Mouse (Mus musculus) c-Kit-positive CD71-positive TER-119-negative erythroid progenitor cells, embryonic 14.5 days (primary cell): ENCODE data around the gene Pfdn6.

Experiments used
- DNase-seq: peaks from one replicate; pipeline ENCODE4 v3.0.0-alpha.2; 2013; ENCODE audit warnings: low read depth

The Pfdn6 gene

GRCm38 (mm10) chr17:33931947-33932346 lies 8.2 kb downstream of the Pfdn6 start:
- DNase-seq = no peak

GRCm38 (mm10) chr17:33931159-33931866 lies 8.8 kb downstream of the Pfdn6 start:
- DNase-seq = no peak

- DNase-seq = no peak
These were observed 9.6 kb downstream of the Pfdn6 start for GRCm38 (mm10) chr17:33930280-33931158.

- peak; percentile 89 for DNase-seq
These were observed 10.5 kb downstream of the Pfdn6 start, which contains the start of gene Rgl2 for GRCm38 (mm10) chr17:33929371-33930279. TSS of gene Rgl2 (plus strand) at chr17:33929543.

DNA sequence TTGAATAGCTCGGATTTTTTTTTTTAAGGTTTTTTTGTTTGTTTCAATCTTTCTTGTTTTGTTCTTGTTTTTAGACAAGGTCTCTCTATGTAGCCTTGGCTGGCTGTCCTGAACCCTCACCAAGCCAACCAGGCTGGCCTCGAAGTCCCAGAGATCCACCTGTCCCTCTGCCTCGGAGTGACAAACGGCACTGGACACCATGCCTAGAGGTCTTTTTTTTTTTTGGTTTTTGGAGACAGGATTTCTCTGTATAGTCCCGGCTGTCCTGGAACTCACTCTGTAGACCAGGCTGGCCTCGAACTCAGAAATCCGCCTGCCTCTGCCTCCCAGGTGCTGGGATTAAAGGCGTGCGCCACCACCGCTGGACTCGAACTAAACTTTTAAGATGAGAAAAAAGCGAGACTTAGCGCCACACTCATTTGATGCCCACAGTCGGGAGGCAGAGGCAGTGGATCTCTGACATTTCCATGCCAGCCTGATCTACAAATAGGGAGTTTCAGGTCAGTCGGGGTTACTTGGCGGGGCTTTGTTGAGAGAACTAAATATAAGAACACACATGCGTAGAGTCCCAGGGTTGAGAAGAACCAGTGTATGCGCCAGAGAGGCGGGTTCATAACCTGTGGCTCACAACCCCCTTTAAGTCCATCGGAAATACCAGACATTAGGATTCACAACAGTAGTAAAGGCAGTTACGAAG lies 11.7 kb downstream of the Pfdn6 start:
- DNase-seq = no peak

- DNase-seq = no peak
These were observed 13.8 kb downstream of the Pfdn6 start for GRCm38 (mm10) chr17:33926207-33926932.

GRCm38 (mm10) chr17:33925406-33926116 lies 14.6 kb downstream of the Pfdn6 start:
- DNase-seq = no peak

DNA sequence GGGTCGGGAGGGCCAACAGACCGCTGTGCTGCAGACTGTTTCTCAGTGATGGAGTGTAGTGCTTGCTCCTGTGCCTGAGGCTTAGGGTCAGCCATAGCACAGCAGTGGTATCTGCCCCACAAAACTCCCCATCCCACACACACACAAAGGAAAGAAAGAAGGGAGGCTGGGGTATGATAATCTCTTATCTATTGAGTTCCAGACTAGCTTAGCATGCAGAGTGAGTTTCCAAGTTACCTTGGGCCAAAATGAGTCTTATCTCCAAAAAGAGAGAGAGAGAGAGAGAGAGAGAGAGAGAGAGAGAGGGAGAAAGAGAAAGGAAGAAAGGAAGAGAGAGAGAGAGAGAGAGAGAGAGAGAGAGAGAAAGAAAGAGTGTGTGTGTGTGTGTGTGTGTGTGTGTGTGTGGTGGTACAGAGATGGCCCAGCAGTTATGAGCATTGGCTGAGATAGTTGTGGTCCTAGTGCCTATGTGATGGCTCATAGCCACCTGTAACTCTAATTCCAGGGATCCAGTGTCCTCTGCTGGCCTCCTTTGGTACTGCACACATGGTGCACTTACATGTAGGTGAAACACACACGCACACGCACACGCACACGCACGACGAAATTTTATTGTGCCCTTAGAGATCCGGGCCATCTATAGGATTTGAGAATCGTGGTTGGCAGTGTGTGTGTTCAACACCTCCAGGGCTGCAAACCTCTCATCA lies 15.4 kb downstream of the Pfdn6 start:
- no peak for DNase-seq

DNA sequence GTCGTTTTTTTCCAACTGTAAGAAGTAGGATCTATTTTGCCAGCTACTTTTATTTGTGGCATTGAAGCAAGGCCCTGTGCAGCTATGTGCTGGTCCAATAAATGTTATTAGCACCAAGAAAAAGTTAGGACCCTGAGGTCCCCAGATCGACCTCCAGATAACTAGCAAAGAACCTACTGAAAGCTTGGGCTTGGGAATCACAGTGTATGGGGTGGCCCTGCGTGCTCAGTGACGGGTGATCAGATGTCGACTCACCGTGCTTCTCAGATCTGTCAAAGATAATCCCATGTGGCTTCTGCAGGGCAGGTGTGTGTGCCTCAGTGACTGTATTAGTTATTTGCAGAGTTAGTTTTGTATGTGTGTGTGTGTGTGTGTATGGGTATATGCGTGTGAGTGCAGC lies 18.8 kb downstream of the Pfdn6 start:
- no peak for DNase-seq

DNA sequence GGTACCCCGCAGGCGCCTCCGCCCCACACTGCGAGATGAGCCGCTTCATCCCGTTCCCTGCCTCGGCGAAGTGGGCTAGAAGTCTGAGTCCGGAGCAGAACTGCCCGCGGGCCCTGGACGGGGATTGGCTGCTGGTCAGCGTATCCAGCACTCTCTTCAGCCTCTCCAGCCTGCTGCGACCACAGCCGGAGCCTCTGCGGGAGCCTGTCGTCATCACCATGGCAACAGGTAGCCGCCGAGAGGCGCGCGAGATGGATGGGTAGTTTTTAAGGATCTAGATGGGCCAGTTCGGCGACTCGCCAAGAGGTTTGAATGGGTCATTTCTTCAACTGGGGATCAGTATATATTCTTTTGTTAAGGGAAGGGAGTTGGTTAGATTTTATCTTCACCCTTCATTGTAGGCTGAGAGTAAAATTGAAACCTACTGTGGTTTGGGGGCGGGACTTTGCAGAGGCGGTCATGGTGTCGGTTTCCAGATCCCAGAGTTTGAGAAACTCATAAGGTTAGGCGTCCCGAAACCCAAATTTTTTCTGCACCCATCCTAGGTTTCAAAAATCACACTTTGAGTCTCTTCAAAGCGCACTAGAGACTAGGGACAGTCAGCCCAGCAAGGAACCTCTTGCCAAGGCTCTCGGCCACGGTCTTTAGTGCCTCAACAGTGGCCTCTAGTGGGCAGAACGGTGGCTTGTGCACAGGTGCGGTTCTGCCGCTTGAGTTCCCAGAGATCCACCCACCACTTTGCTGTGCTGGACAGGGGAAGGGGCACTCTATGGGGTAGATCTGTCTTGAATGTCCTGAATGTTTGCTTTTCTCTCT lies 19.7 kb downstream of the Pfdn6 start:
- peak; percentile 90 for DNase-seq

DNA sequence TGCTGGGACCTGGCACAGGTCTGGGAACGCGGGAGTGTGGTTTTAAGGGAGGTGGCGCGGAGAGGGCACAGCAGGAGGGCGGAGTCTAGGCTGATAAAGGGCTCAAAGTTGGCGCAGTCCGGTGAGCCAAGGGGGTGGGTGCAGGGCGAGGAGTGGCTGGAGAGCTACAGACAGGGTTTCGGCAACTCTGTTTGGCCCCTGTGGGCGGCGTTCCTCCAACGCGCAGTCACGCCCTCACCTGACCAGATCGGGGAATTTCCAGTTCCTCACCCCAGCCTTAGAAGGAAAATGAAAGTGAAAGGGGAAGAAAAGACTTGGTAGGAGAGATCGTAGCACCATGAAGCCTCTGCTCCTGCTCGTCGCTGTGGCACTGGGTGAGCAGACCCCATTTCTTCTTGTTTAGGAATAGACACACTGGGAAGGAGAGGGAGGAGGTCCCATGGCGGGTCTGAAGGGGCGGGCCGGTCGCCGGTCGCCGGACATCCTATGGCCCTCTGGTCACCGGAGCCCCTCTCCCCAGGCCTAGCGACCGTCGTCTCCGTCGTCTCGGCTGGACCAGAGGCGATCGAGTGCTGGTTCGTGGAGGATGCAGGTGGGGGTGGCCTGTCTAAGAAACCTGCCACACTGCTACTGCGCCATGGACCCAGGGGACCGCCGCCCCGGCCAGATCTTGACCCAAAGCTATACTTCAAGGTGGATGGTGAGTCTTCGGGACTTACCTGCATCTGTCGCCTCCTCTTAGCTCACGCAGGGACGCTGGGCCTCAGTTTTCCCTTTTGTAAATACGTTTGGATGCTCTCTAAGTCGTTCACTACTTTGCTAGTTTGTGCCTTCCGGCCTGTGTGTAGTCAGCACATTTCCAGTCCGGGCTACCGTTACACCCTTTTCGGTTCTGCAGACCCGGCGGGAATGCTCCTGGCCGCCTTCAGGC lies 20.5 kb downstream of the Pfdn6 start:
- DNase-seq = peak; percentile 91

DNA sequence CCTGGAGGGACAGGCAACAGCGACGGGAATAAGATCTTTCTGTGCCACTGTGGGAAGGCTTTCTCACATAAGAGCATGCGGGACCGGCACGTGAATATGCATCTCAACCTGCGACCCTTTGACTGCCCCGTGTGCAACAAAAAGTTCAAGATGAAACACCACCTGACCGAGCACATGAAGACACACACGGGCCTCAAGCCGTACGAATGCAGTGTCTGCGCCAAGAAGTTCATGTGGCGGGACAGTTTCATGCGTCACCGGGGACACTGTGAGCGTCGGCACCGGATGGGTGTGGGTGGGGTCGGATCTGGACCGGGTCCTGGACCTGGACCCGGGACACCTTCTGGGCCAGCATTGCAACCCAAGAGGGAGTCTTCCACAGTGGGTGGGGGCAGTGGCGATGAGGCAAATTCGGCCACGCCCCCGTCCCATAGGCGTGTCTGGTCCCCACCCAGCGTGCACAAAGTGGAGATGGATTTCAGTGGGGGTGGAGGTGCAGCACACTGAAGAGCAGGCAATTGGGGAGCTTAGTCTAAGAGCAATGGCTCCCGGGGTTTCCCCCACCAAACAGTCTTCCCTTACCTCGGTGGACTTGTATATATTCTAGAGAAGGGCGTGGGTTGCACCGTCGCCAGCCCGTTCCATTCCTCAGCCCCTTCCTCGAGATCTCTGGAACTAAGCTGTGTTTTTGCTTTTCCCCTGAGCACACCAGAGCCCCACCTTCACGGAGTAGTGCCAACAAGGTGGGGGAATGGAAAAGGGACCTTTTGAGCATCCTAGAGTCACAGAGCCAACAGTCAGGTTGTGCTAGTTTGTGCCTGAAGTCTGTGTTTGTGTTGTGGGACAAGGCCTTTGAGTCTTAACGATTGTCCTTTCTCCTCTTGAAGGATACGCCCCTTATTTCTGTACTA lies 21.6 kb downstream of the Pfdn6 start:
- no peak for DNase-seq

DNA sequence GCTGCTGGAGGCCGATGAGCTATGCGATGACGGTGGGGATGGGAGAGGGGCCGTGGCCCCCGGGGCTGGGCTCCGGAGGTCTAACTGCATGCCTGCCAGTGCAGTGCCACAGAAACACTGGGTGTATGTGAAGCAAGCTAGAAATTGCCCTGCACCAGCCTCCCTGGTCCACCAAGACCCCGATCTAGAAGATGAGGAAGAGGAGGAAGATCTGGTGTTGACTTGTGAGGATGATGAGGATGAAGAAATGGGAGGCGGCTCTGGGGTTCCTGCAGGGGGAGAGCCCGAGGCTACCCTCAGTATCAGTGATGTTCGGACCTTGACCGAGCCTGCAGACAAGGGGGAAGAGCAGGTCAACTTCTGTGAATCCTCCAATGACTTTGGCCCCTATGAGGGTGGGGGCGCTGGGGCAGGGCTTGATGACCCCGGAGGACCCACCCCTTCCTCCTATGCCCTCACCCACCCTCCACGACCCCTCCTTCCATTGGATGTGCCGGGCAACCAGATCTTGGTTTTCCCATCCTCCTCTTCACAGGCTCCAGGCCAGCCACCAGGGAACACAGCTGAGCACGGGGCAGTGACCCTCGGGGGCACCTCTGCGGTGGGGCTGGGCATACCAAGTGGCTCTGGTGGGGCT lies 22.4 kb downstream of the Pfdn6 start:
- DNase-seq = no peak

- no peak for DNase-seq
These were observed 23.1 kb downstream of the Pfdn6 start for GRCm38 (mm10) chr17:33916847-33917655.

- no peak for DNase-seq
These were observed 23.8 kb downstream of the Pfdn6 start for GRCm38 (mm10) chr17:33916294-33916693.
